Mouse (Mus musculus) lung, postnatal 0 days (tissue): ENCODE data around the gene Exosc7. TPM values are rescaled to one million over a fixed set of nuclear protein-coding genes. Genes with fewer than 3 reads are reported as not detected.
A peak's percentile ranks its signal among the peaks of the same experiment; 100 is the strongest.

Experiments used
- ATAC-seq: fragments of 200-750 bp; cut with Nextera tagmentation; 2 replicates; pipeline ENCODE4 v1.8.0; 2017; ENCODE audit warnings: moderate library complexity
- DNase-seq: peaks from one replicate; pipeline ENCODE4 v3.0.0-alpha.2; 2016; ENCODE audit warnings: low spot score
- H3K27ac ChIP-seq: fragments of 300-500 bp; sonication (generic); 2 replicates; pipeline ENCODE4 v1.5.1; 2014; ENCODE audit warnings: antibody characterized with exemption, mild to moderate bottlenecking, low read length, mixed read lengths
- H3K27me3 ChIP-seq: fragments of 300-500 bp; sonication (generic); replicated peaks from 2 replicates; pipeline ENCODE4 v1.6.1; 2014; ENCODE audit warnings: low read length, mixed read lengths; ENCODE audit not compliant: insufficient read depth
- H3K36me3 ChIP-seq: fragments of 300-500 bp; sonication (generic); 2 replicates; pipeline ENCODE4 v1.6.1; 2014; ENCODE audit warnings: low read length, mixed read lengths; ENCODE audit not compliant: insufficient read depth
- H3K4me1 ChIP-seq: fragments of 300-500 bp; sonication (generic); 2 replicates; pipeline ENCODE4 v1.6.1; 2014; ENCODE audit warnings: antibody characterized with exemption, low read depth, low read length, mixed read lengths; ENCODE audit not compliant: insufficient read depth
- H3K4me2 ChIP-seq: fragments of 300-500 bp; sonication (generic); replicated peaks from 2 replicates; pipeline ENCODE4 v1.6.1; 2014; ENCODE audit warnings: low read depth, mild to moderate bottlenecking, low read length, moderate library complexity, mixed read lengths
- H3K4me3 ChIP-seq: fragments of 300-500 bp; sonication (generic); 2 replicates; pipeline ENCODE4 v1.5.1; 2014; ENCODE audit warnings: low read depth, low read length
- H3K9ac ChIP-seq: fragments of 300-500 bp; sonication (generic); replicated peaks from 2 replicates; pipeline ENCODE4 v1.6.1; 2014; ENCODE audit warnings: low read depth, mild to moderate bottlenecking
- H3K9me3 ChIP-seq: fragments of 300-500 bp; sonication (generic); 2 replicates; pipeline ENCODE4 v1.6.1; 2016; ENCODE audit warnings: low read length, mixed read lengths
- CTCF ChIP-seq: IDR thresholded peaks from 2 replicates; pipeline ENCODE4 v1.5.1; 2016; ENCODE audit warnings: antibody characterized with exemption, mild to moderate bottlenecking
- EP300 ChIP-seq: IDR thresholded peaks from 2 replicates; pipeline ENCODE4 v1.6.1; 2016; ENCODE audit warnings: antibody characterized with exemption, mild to moderate bottlenecking, control low read depth
- WGBS: fragments of 180-500 bp; shearing (Covaris S2); extraction: QIAGEN DNeasy Blood & Tissue Kit; methylation state at CpG from one replicate; pipeline ENCODE4 v1.1.7; 2014; 5-methylcytosine and 5-hydroxymethylcytosine counted together
- polyA plus RNA-seq: library from polyadenylated mRNA; unstranded; fragments of >200 nt; fragmentation: Nextera tagmentation; extraction: Ambion mirVana; gene quantifications from 2 replicates; pipeline ENCODE4 v1.2.1, GENCODE M21; 2015

The Exosc7 gene
- polyA plus RNA-seq, 1 experiment from 2014 or later, result 145 TPM

GRCm38 (mm10) chr9:123158125-123158836 is 45.3 kb downstream of the Exosc7 start:
- H3K27me3 ChIP-seq, result no peaks in the 10 kb centered on the region
- H3K9ac ChIP-seq, result no peak overlapping the region
- H3K4me2 ChIP-seq, result no peak overlapping the region
- H3K4me1 ChIP-seq, result no peaks in the 10 kb centered on the region
- no peak overlapping the region for H3K27ac ChIP-seq
- 51% methylated on average over 8 of the region's 8 CpGs for whole genome bisulfite sequencing
- no peaks in the 10 kb centered on the region for H3K36me3 ChIP-seq
- no peaks in the 10 kb centered on the region for H3K9me3 ChIP-seq
- peak; percentile 49 for DNase-seq
- ATAC-seq, result no peak
- H3K4me3 ChIP-seq, result no peak overlapping the region
- TF ChIP-seq CTCF (peak; percentile 71), EP300 (no peak)

DNA sequence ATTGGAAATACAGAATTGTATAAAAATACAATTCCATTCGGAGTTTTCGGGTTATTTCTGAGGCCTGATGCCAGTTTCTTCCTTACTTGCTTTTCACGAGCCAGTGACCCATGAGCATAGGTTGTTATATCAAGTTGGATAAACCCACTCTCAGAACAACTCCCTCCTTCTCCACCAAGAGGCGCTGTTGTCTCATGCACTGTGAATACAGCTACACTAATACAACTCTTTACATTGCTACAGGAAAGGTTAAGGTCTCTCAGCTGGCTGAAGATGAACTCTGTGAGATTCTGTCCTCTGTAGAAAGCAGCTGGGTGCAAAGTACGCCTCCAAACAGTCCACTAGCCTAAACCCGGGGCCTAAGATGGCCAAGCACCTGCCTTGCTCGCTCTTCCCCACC is 46.3 kb downstream of the Exosc7 start:
- WGBS, result 58% methylated on average over 7 of the region's 7 CpGs
- Histone ChIP-seq H3K27me3 (no peaks in the 10 kb centered on the region), H3K36me3 (no peaks in the 10 kb centered on the region), H3K4me2 (no peak overlapping the region), H3K27ac (no peak overlapping the region), H3K4me3 (no peak overlapping the region), H3K9me3 (no peaks in the 10 kb centered on the region), H3K4me1 (no peaks in the 10 kb centered on the region), H3K9ac (no peak overlapping the region)
- TF ChIP-seq CTCF, result peak; percentile 96
- no peak for TF ChIP-seq EP300
- peak; percentile 57 for ATAC-seq
- peak; percentile 83 for DNase-seq

DNA sequence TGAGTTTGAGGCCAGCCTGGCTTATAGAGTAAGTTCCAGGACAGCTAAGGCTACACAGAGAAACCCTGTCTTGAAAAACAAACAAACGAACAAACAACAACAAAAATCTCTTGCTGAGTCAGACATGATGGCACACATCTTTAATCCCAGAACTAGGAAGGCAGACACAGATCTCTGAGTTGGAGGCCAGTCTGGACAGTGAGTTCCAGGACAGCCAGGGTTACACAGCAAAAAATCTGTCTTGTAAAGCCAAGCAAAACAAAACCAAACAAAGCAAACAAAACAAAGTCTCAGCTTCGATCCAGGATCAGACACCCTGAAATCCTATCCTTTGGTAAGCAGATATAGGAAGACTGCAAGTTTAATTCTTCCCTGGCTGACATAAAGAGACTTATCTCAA is 48.8 kb downstream of the Exosc7 start:
- ATAC-seq, result no peak
- WGBS, result 47% methylated on average over 2 of the region's 2 CpGs
- Histone ChIP-seq H3K27ac (no peak overlapping the region), H3K4me2 (no peak overlapping the region), H3K9ac (no peak overlapping the region), H3K4me3 (no peak overlapping the region), H3K4me1 (no peaks in the 10 kb centered on the region), H3K27me3 (no peaks in the 10 kb centered on the region), H3K36me3 (no peaks in the 10 kb centered on the region), H3K9me3 (no peaks in the 10 kb centered on the region)
- TF ChIP-seq EP300 (no peak), CTCF (no peak)
- DNase-seq, result no peak

DNA sequence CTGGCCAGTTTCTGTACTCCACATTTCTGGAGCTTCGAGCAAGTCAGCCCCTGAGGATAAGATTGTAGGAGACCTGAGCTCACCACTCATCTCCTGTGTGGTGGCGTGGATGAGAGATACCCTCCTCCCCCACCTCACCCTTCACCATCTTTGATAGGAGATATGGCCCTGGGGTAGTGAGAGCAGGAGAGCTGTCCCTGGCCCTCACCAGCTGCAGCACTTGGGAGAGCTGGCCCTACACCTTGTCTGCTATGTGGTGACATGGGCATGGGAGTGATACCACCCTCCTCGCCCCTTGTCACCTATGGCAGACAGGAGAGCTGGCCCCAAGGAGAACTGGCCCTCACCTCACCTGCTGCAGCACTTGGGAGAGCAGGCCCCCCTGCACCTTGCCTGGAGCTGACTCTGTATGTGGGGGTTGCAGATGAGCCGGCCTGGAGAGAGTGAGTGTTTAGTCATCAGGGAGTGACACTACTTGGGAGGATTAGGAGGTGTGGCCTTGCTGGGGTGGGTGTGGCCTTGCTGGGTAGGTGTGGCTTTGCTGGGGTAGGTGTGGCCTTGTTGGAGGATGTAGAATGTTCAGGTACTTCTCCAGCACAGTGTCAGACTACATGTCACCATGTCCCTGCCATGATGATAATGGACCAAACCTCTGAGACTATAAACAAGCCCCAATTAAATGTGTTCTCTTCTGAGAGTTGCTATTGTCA is 50.1 kb downstream of the Exosc7 start:
- ATAC-seq (peak; percentile 21; the same call in 1 of the 2 replicates), DNase-seq (no peak)
- H3K9me3 ChIP-seq, result no peaks in the 10 kb centered on the region
- no peaks in the 10 kb centered on the region for H3K36me3 ChIP-seq
- no peak overlapping the region for H3K27ac ChIP-seq
- H3K27me3 ChIP-seq, result no peaks in the 10 kb centered on the region
- no peak overlapping the region for H3K4me3 ChIP-seq
- TF ChIP-seq CTCF (no peak), EP300 (no peak)
- WGBS, result 78% methylated on average over 4 of the region's 4 CpGs
- H3K4me1 ChIP-seq, result no peaks in the 10 kb centered on the region
- no peak overlapping the region for H3K9ac ChIP-seq
- H3K4me2 ChIP-seq, result no peak overlapping the region

DNA sequence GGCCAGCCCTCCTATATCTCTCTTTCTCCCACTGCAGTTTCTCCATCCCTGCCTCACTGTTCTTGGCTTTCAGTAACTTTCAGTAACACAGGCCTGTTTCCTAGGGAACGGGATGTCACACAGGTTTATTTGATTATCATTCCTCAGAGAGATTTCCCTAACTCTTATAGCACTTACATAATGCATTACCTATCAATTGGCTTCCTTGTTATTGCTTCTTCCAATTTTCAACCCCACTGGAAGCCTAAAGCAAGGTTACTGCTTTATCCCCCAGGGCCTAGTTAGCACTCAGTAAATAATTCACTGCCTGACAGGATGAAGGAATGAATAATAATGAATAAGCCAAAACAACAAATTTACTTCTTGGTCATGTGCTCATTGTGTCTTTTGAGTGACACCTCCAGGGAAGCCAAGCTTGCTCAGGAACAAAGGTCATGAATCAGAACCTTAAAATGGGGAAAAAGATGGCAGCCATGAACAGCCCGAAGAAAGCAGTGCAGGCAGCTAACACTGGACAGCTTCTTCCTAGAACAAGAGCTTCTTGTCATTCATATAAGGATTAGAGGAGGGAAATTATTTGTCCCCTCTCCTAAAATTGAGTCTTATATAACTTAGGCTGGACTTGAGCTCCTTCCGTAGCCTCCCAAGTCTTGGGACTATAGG is 52.9 kb downstream of the Exosc7 start:
- no peaks in the 10 kb centered on the region for H3K36me3 ChIP-seq
- ATAC-seq (no peak), DNase-seq (no peak)
- no peak overlapping the region for H3K27ac ChIP-seq
- H3K4me1 ChIP-seq, result no peaks in the 10 kb centered on the region
- no peaks in the 10 kb centered on the region for H3K27me3 ChIP-seq
- H3K4me2 ChIP-seq, result no peak overlapping the region
- TF ChIP-seq CTCF, result no peak
- no peak for TF ChIP-seq EP300
- no peak overlapping the region for H3K4me3 ChIP-seq
- no peaks in the 10 kb centered on the region for H3K9me3 ChIP-seq
- 98% methylated on average over 3 of the region's 3 CpGs for WGBS
- H3K9ac ChIP-seq, result no peak overlapping the region

DNA sequence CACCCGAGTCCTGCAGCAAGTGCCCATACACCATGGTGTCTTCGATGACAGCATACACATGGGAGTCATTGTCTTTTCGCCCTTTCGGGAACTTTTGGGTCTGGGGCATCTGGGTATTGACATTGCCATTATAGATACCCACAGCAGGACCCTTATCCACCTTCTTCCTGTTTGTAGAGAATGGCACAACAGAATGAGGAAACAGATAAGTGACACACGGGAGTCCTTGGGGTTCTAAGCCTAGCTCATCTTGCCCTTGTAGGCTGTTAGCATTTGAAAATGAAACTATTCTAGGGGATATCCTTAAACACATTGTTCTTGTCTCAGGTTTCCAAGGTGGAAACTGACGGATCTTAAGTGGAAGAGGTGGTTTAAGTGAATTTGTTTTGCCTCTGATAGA is 60.7 kb downstream of the Exosc7 start:
- Histone ChIP-seq H3K4me3 (no peak overlapping the region), H3K36me3 (no peaks in the 10 kb centered on the region), H3K4me2 (no peak overlapping the region), H3K9ac (no peak overlapping the region), H3K4me1 (no peaks in the 10 kb centered on the region), H3K27ac (no peak overlapping the region), H3K9me3 (no peaks in the 10 kb centered on the region), H3K27me3 (no peaks in the 10 kb centered on the region)
- ATAC-seq (no peak), DNase-seq (no peak)
- TF ChIP-seq EP300 (no peak), CTCF (no peak)
- WGBS, result 87% methylated on average over 6 of the region's 6 CpGs
